Mouse (Mus musculus): Measurements from ENCODE around the gene Dolpp1. TPM values are rescaled to one million over a fixed set of nuclear protein-coding genes. Genes with fewer than 3 reads are reported as not detected.

The Dolpp1 gene
- polyA plus RNA-seq, 1 experiment from 2014 or later: 41.9 TPM

GRCm38 (mm10) chr2:30371544-30371943 is 20.5 kb upstream of the Dolpp1 start:
- peaks cover 13% of the 10 kb centered on the region for H3K36me3 ChIP-seq (ENCODE audit: control insufficient read depth, insufficient read depth, low read length)
- no peak overlapping the region for H3K4me3 ChIP-seq (ENCODE audit: low read depth, low read length)
- no peak overlapping the region for H3K4me2 ChIP-seq (replicated peaks; ENCODE audit: low read depth, low read length)
- H3K4me1 ChIP-seq (replicated peaks; ENCODE audit: control insufficient read depth, insufficient read depth, low read length): no peaks in the 10 kb centered on the region
- 95% methylated on average over 8 of the region's 8 CpGs for WGBS
- no peaks in the 10 kb centered on the region for H3K9me3 ChIP-seq (ENCODE audit: control insufficient read depth, low read length)
- no peaks in the 10 kb centered on the region for H3K27me3 ChIP-seq (ENCODE audit: control insufficient read depth, insufficient read depth, low read length)
- no peak overlapping the region for H3K9ac ChIP-seq (ENCODE audit: low read depth, low read length)
- ATAC-seq (ENCODE audit: low FRiP score) (no peak), DNase-seq (ENCODE audit: low spot score) (no peak)
- no peak overlapping the region for H3K27ac ChIP-seq (ENCODE audit: low read depth, low read length)

GRCm38 (mm10) chr2:30372726-30373125 is 19.3 kb upstream of the Dolpp1 start:
- DNase-seq (ENCODE audit: low spot score) (no peak), ATAC-seq (ENCODE audit: low FRiP score) (no peak)
- no peaks in the 10 kb centered on the region for H3K9me3 ChIP-seq (ENCODE audit: control insufficient read depth, low read length)
- no peak overlapping the region for H3K4me2 ChIP-seq (replicated peaks; ENCODE audit: low read depth, low read length)
- WGBS: 99% methylated on average over 5 of the region's 5 CpGs
- H3K4me3 ChIP-seq (ENCODE audit: low read depth, low read length): no peak overlapping the region
- H3K27ac ChIP-seq (ENCODE audit: low read depth, low read length): no peak overlapping the region
- peaks cover 13% of the 10 kb centered on the region for H3K36me3 ChIP-seq (ENCODE audit: control insufficient read depth, insufficient read depth, low read length)
- H3K9ac ChIP-seq (ENCODE audit: low read depth, low read length): no peak overlapping the region
- H3K27me3 ChIP-seq (ENCODE audit: control insufficient read depth, insufficient read depth, low read length): no peaks in the 10 kb centered on the region
- no peaks in the 10 kb centered on the region for H3K4me1 ChIP-seq (replicated peaks; ENCODE audit: control insufficient read depth, insufficient read depth, low read length)

- H3K27ac ChIP-seq (ENCODE audit: low read depth, low read length): no peak overlapping the region
- H3K4me2 ChIP-seq (replicated peaks; ENCODE audit: low read depth, low read length): no peak overlapping the region
- ATAC-seq (ENCODE audit: low FRiP score) (no peak), DNase-seq (ENCODE audit: low spot score) (no peak)
- H3K4me1 ChIP-seq (replicated peaks; ENCODE audit: control insufficient read depth, insufficient read depth, low read length): no peaks in the 10 kb centered on the region
- no peaks in the 10 kb centered on the region for H3K9me3 ChIP-seq (ENCODE audit: control insufficient read depth, low read length)
- H3K27me3 ChIP-seq (ENCODE audit: control insufficient read depth, insufficient read depth, low read length): no peaks in the 10 kb centered on the region
- no peak overlapping the region for H3K4me3 ChIP-seq (ENCODE audit: low read depth, low read length)
- H3K36me3 ChIP-seq (ENCODE audit: control insufficient read depth, insufficient read depth, low read length): peaks cover 11% of the 10 kb centered on the region
- WGBS: 91% methylated on average over 10 of the region's 10 CpGs
- no peak overlapping the region for H3K9ac ChIP-seq (ENCODE audit: low read depth, low read length)
These were observed 16.2 kb upstream of the Dolpp1 start for GRCm38 (mm10) chr2:30375893-30376292.

GRCm38 (mm10) chr2:30377721-30378120 is 14.3 kb upstream of the Dolpp1 start:
- no peak for ATAC-seq (ENCODE audit: low FRiP score)
- 95% methylated on average over 5 of the region's 5 CpGs for WGBS
- no peak overlapping the region for H3K4me3 ChIP-seq (ENCODE audit: low read depth, low read length)
- H3K4me1 ChIP-seq (replicated peaks; ENCODE audit: control insufficient read depth, insufficient read depth, low read length): no peaks in the 10 kb centered on the region
- H3K36me3 ChIP-seq (ENCODE audit: control insufficient read depth, insufficient read depth, low read length): peaks cover 6% of the 10 kb centered on the region; the same call in 1 of the 2 replicates
- no peak for DNase-seq (ENCODE audit: low spot score)
- H3K9me3 ChIP-seq (ENCODE audit: control insufficient read depth, low read length): no peaks in the 10 kb centered on the region
- H3K27ac ChIP-seq (ENCODE audit: low read depth, low read length): no peak overlapping the region
- H3K9ac ChIP-seq (ENCODE audit: low read depth, low read length): no peak overlapping the region
- no peak overlapping the region for H3K4me2 ChIP-seq (replicated peaks; ENCODE audit: low read depth, low read length)
- no peaks in the 10 kb centered on the region for H3K27me3 ChIP-seq (ENCODE audit: control insufficient read depth, insufficient read depth, low read length)

GRCm38 (mm10) chr2:30379307-30379706 is 12.7 kb upstream of the Dolpp1 start:
- Histone ChIP-seq H3K9me3 (ENCODE audit: control insufficient read depth, low read length) (no peaks in the 10 kb centered on the region), H3K27ac (ENCODE audit: low read depth, low read length) (no peak overlapping the region), H3K4me2 (replicated peaks; ENCODE audit: low read depth, low read length) (no peak overlapping the region), H3K4me3 (ENCODE audit: low read depth, low read length) (no peak overlapping the region), H3K9ac (ENCODE audit: low read depth, low read length) (no peak overlapping the region), H3K27me3 (ENCODE audit: control insufficient read depth, insufficient read depth, low read length) (no peaks in the 10 kb centered on the region), H3K36me3 (ENCODE audit: control insufficient read depth, insufficient read depth, low read length) (peaks cover 7% of the 10 kb centered on the region; the same call in 1 of the 2 replicates), H3K4me1 (replicated peaks; ENCODE audit: control insufficient read depth, insufficient read depth, low read length) (no peaks in the 10 kb centered on the region)
- ATAC-seq (ENCODE audit: low FRiP score): no peak
- DNase-seq (ENCODE audit: low spot score): no peak
- 91% methylated on average over 7 of the region's 7 CpGs for WGBS

DNA sequence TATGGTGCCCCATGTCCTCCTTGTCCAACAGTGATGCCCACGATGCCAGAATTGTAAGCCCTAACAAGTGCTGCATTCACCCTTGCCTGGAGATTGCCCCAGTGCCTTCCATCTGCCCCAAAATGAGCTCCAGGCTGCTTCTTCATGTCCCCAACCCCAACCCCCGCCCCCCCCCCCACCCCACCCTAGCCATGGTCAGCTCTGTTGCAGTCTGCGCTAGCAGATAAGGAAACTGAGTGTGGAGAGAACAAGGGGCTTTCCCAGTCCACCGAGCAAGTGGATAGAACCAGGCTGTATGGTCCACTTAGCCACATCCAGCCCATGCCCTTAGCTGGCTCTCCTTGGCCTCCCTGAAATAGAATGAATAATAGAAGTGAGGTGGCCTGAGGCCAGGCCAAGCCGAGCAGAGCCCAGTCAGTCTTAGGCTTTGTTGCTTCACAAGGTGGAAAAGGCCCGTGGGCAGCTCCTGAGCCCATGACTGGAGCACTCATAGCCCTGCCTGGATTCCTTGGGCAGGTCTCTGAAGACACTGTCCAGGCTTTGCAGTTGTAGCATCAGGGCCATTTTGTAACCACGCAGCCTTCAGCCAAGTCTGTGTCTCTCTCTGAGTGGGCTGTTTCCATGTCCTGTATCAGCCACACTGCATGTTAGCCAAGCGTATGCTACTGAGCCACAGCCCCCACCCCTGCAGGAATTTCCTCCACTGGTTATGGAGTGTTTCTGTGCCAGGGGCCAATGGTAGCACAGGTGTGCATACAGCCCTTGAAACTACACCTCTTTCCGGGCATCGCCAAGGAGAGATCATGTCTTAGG is 11.3 kb upstream of the Dolpp1 start:
- peaks cover 10% of the 10 kb centered on the region; the same call in 1 of the 2 replicates for H3K36me3 ChIP-seq (ENCODE audit: control insufficient read depth, insufficient read depth, low read length)
- no peaks in the 10 kb centered on the region for H3K27me3 ChIP-seq (ENCODE audit: control insufficient read depth, insufficient read depth, low read length)
- H3K9me3 ChIP-seq (ENCODE audit: control insufficient read depth, low read length): no peaks in the 10 kb centered on the region
- no peak overlapping the region for H3K4me3 ChIP-seq (ENCODE audit: low read depth, low read length)
- no peak overlapping the region for H3K27ac ChIP-seq (ENCODE audit: low read depth, low read length)
- ATAC-seq (ENCODE audit: low FRiP score): no peak
- no peak overlapping the region for H3K9ac ChIP-seq (ENCODE audit: low read depth, low read length)
- 93% methylated on average over 10 of the region's 10 CpGs for WGBS
- no peak overlapping the region for H3K4me2 ChIP-seq (replicated peaks; ENCODE audit: low read depth, low read length)
- no peak for DNase-seq (ENCODE audit: low spot score)
- H3K4me1 ChIP-seq (replicated peaks; ENCODE audit: control insufficient read depth, insufficient read depth, low read length): no peaks in the 10 kb centered on the region

GRCm38 (mm10) chr2:30381377-30381725 is 10.7 kb upstream of the Dolpp1 start:
- no peak overlapping the region for H3K9ac ChIP-seq (ENCODE audit: low read depth, low read length)
- DNase-seq (ENCODE audit: low spot score): no peak
- no peak for ATAC-seq (ENCODE audit: low FRiP score)
- H3K36me3 ChIP-seq (ENCODE audit: control insufficient read depth, insufficient read depth, low read length): peaks cover 10% of the 10 kb centered on the region; the same call in 1 of the 2 replicates
- H3K4me2 ChIP-seq (replicated peaks; ENCODE audit: low read depth, low read length): no peak overlapping the region
- no peak overlapping the region for H3K27ac ChIP-seq (ENCODE audit: low read depth, low read length)
- H3K9me3 ChIP-seq (ENCODE audit: control insufficient read depth, low read length): no peaks in the 10 kb centered on the region
- WGBS: 94% methylated on average over 4 of the region's 4 CpGs
- no peaks in the 10 kb centered on the region for H3K4me1 ChIP-seq (replicated peaks; ENCODE audit: control insufficient read depth, insufficient read depth, low read length)
- no peaks in the 10 kb centered on the region for H3K27me3 ChIP-seq (ENCODE audit: control insufficient read depth, insufficient read depth, low read length)
- no peak overlapping the region for H3K4me3 ChIP-seq (ENCODE audit: low read depth, low read length)

GRCm38 (mm10) chr2:30384814-30385213 is 7.2 kb upstream of the Dolpp1 start:
- no peak overlapping the region for H3K9ac ChIP-seq (ENCODE audit: low read depth, low read length)
- no peaks in the 10 kb centered on the region for H3K4me1 ChIP-seq (replicated peaks; ENCODE audit: control insufficient read depth, insufficient read depth, low read length)
- peaks cover 10% of the 10 kb centered on the region; the same call in 1 of the 2 replicates for H3K36me3 ChIP-seq (ENCODE audit: control insufficient read depth, insufficient read depth, low read length)
- H3K27me3 ChIP-seq (ENCODE audit: control insufficient read depth, insufficient read depth, low read length): no peaks in the 10 kb centered on the region
- H3K4me3 ChIP-seq (ENCODE audit: low read depth, low read length): no peak overlapping the region
- no peak for ATAC-seq (ENCODE audit: low FRiP score)
- no peaks in the 10 kb centered on the region for H3K9me3 ChIP-seq (ENCODE audit: control insufficient read depth, low read length)
- no peak overlapping the region; the same call in 1 of the 2 replicates for H3K27ac ChIP-seq (ENCODE audit: low read depth, low read length)
- DNase-seq (ENCODE audit: low spot score): no peak
- 79% methylated on average over 5 of the region's 5 CpGs for WGBS
- no peak overlapping the region for H3K4me2 ChIP-seq (replicated peaks; ENCODE audit: low read depth, low read length)

GRCm38 (mm10) chr2:30385591-30385990 is 6.5 kb upstream of the Dolpp1 start:
- Histone ChIP-seq H3K36me3 (ENCODE audit: control insufficient read depth, insufficient read depth, low read length) (peaks cover 10% of the 10 kb centered on the region; the same call in 1 of the 2 replicates), H3K27ac (ENCODE audit: low read depth, low read length) (no peak overlapping the region), H3K9ac (ENCODE audit: low read depth, low read length) (no peak overlapping the region), H3K9me3 (ENCODE audit: control insufficient read depth, low read length) (no peaks in the 10 kb centered on the region), H3K4me2 (replicated peaks; ENCODE audit: low read depth, low read length) (no peak overlapping the region), H3K27me3 (ENCODE audit: control insufficient read depth, insufficient read depth, low read length) (no peaks in the 10 kb centered on the region), H3K4me1 (replicated peaks; ENCODE audit: control insufficient read depth, insufficient read depth, low read length) (no peaks in the 10 kb centered on the region), H3K4me3 (ENCODE audit: low read depth, low read length) (no peak overlapping the region)
- WGBS: 94% methylated on average over 4 of the region's 4 CpGs
- DNase-seq (ENCODE audit: low spot score) (no peak), ATAC-seq (ENCODE audit: low FRiP score) (no peak)

Measured in hindbrain, embryonic 11.5 days (tissue).